Mouse (Mus musculus) heart, postnatal 0 days (tissue): Measurements from ENCODE around the gene Trak1. TPM values are rescaled to one million over a fixed set of nuclear protein-coding genes. Genes with fewer than 3 reads are reported as not detected.

Source experiments
- ATAC-seq: fragments of 200-750 bp; cut with Nextera tagmentation; 2 replicates; pipeline ENCODE4 v1.8.0; 2017; ENCODE audit warnings: low read depth, moderate number of reproducible peaks, moderate library complexity; ENCODE audit not compliant: insufficient read depth
- DNase-seq: peaks from one replicate; pipeline ENCODE4 v3.0.0-alpha.2; 2016; ENCODE audit warnings: low spot score
- H3K27ac ChIP-seq: fragments of 300-500 bp; sonication (generic); 2 replicates; pipeline ENCODE4 v1.5.1; 2014; ENCODE audit warnings: low read depth, mild to moderate bottlenecking
- H3K27me3 ChIP-seq: fragments of 300-500 bp; sonication (generic); 2 replicates; pipeline ENCODE4 v1.6.1; 2014; ENCODE audit warnings: low read length, mixed read lengths; ENCODE audit not compliant: control insufficient read depth, insufficient read depth
- H3K36me3 ChIP-seq: fragments of 300-500 bp; sonication (generic); replicated peaks from 2 replicates; pipeline ENCODE4 v1.6.1; 2014; ENCODE audit warnings: low read length, mixed read lengths; ENCODE audit not compliant: control insufficient read depth, insufficient read depth
- H3K4me1 ChIP-seq: fragments of 300-500 bp; sonication (generic); 2 replicates; pipeline ENCODE4 v1.6.1; 2014; ENCODE audit warnings: antibody characterized with exemption; ENCODE audit not compliant: control insufficient read depth, insufficient read depth
- H3K4me2 ChIP-seq: fragments of 300-500 bp; sonication (generic); 2 replicates; pipeline ENCODE4 v1.6.1; 2014; ENCODE audit warnings: low read depth, mild to moderate bottlenecking, low read length, moderate library complexity
- H3K4me3 ChIP-seq: fragments of 300-500 bp; sonication (generic); 2 replicates; pipeline ENCODE4 v1.5.1; 2014; ENCODE audit warnings: low read depth, low read length
- H3K9ac ChIP-seq: fragments of 300-500 bp; sonication (generic); replicated peaks from 2 replicates; pipeline ENCODE4 v1.6.1; 2014; ENCODE audit warnings: low read depth, low read length, mixed read lengths
- H3K9me3 ChIP-seq: fragments of 300-500 bp; sonication (generic); replicated peaks from 2 replicates; pipeline ENCODE4 v1.6.1; 2016; ENCODE audit warnings: low read length; ENCODE audit not compliant: control insufficient read depth
- CTCF ChIP-seq: IDR thresholded peaks from 2 replicates; pipeline ENCODE4 v1.5.1; 2016; ENCODE audit warnings: antibody characterized with exemption, control low read depth, low read depth
- EP300 ChIP-seq: IDR thresholded peaks from 2 replicates; pipeline ENCODE4 v1.6.1; 2016; ENCODE audit warnings: antibody characterized with exemption, low read depth
- WGBS: fragments of 180-500 bp; shearing (Covaris S2); extraction: QIAGEN DNeasy Blood & Tissue Kit; methylation state at CpG from one replicate; pipeline ENCODE4 v1.1.7; 2014; 5-methylcytosine and 5-hydroxymethylcytosine counted together
- polyA plus RNA-seq: library from polyadenylated mRNA; unstranded; fragments of >200 nt; fragmentation: Nextera tagmentation; extraction: Ambion mirVana; gene quantifications from 2 replicates; pipeline ENCODE4 v1.2.1, GENCODE M21; 2015
- total RNA-seq: library from RNA; depleted of rRNA; stranded (reverse); fragments of >200 nt; gene quantifications from 2 replicates; pipeline ENCODE4 v1.2.3, GENCODE M21; 2014; ENCODE audit warnings: low replicate concordance

Gene Trak1
- total and polyA plus RNA-seq, 2 experiments from 2014 or later: 59.3 to 113 TPM

GRCm38 (mm10) chr9:121337216-121337937 is 40.1 kb downstream of the Trak1 start:
- ATAC-seq (peak; percentile 52), DNase-seq (peak; percentile 80)
- H3K4me1 ChIP-seq: peaks cover 66% of the 10 kb centered on the region
- H3K9ac ChIP-seq: no peak overlapping the region
- H3K9me3 ChIP-seq: no peaks in the 10 kb centered on the region
- TF ChIP-seq CTCF: no peak
- TF ChIP-seq EP300: no peak
- WGBS: 48% methylated on average over 9 of the region's 9 CpGs
- no peaks in the 10 kb centered on the region for H3K36me3 ChIP-seq
- no peak overlapping the region for H3K4me3 ChIP-seq
- H3K27me3 ChIP-seq: no peaks in the 10 kb centered on the region
- peak overlapping the region; percentile 73 for H3K27ac ChIP-seq
- no peak overlapping the region for H3K4me2 ChIP-seq

- no peak overlapping the region for H3K9ac ChIP-seq
- DNase-seq: no peak
- no peak overlapping the region for H3K4me2 ChIP-seq
- H3K4me1 ChIP-seq: peaks cover 66% of the 10 kb centered on the region
- H3K36me3 ChIP-seq: no peaks in the 10 kb centered on the region
- 63% methylated on average over 3 of the region's 3 CpGs for WGBS
- no peak for ATAC-seq
- TF ChIP-seq CTCF (no peak), EP300 (no peak)
- peak overlapping the region; percentile 73 for H3K27ac ChIP-seq
- H3K27me3 ChIP-seq: no peaks in the 10 kb centered on the region
- H3K9me3 ChIP-seq: no peaks in the 10 kb centered on the region
- no peak overlapping the region for H3K4me3 ChIP-seq
Observed at GRCm38 (mm10) chr9:121337938-121338289, 40.6 kb downstream of the Trak1 start.

GRCm38 (mm10) chr9:121341832-121342231 is 44.5 kb downstream of the Trak1 start:
- TF ChIP-seq CTCF (no peak), EP300 (no peak)
- Histone ChIP-seq H3K27ac (peak overlapping the region; percentile 96), H3K36me3 (no peaks in the 10 kb centered on the region), H3K4me1 (peaks cover 59% of the 10 kb centered on the region), H3K27me3 (no peaks in the 10 kb centered on the region), H3K9ac (no peak overlapping the region), H3K9me3 (no peaks in the 10 kb centered on the region), H3K4me2 (no peak overlapping the region), H3K4me3 (no peak overlapping the region)
- WGBS: 45% methylated on average over 7 of the region's 7 CpGs
- ATAC-seq: no peak
- DNase-seq: no peak

- Histone ChIP-seq H3K9me3 (no peaks in the 10 kb centered on the region), H3K27ac (peak overlapping the region; percentile 96), H3K9ac (no peak overlapping the region), H3K4me2 (no peak overlapping the region), H3K4me3 (no peak overlapping the region), H3K27me3 (no peaks in the 10 kb centered on the region), H3K4me1 (peaks cover 59% of the 10 kb centered on the region), H3K36me3 (no peaks in the 10 kb centered on the region)
- TF ChIP-seq CTCF (no peak), EP300 (no peak)
- WGBS: 94% methylated on average over 5 of the region's 5 CpGs
- DNase-seq (no peak), ATAC-seq (no peak)
Observed at GRCm38 (mm10) chr9:121342510-121343110, 45.3 kb downstream of the Trak1 start.

- DNase-seq (peak; percentile 76), ATAC-seq (peak; percentile 40; the same call in 1 of the 2 replicates)
- H3K4me3 ChIP-seq: no peak overlapping the region
- H3K27ac ChIP-seq: peak overlapping the region; percentile 96
- H3K4me1 ChIP-seq: peaks cover 59% of the 10 kb centered on the region
- TF ChIP-seq EP300 (no peak), CTCF (peak; percentile 48)
- H3K9ac ChIP-seq: no peak overlapping the region
- H3K4me2 ChIP-seq: no peak overlapping the region
- no peaks in the 10 kb centered on the region for H3K36me3 ChIP-seq
- 47% methylated on average over 14 of the region's 14 CpGs for WGBS
- no peaks in the 10 kb centered on the region for H3K27me3 ChIP-seq
- no peaks in the 10 kb centered on the region for H3K9me3 ChIP-seq
Observed at GRCm38 (mm10) chr9:121343122-121343876, 46.0 kb downstream of the Trak1 start.
